Mouse (Mus musculus) brain, embryonic 14.5 days (tissue): Measurements from ENCODE around the gene Ndfip2.

Source experiments
- CTCF ChIP-seq: fragments of 200-500 bp; IDR thresholded peaks from 2 replicates; pipeline ENCODE4 v1.5.1; 2012; ENCODE audit warnings: inconsistent platforms, mild to moderate bottlenecking, moderate library complexity, borderline replicate concordance; ENCODE audit not compliant: insufficient read depth, insufficient read length; ENCODE audit errors: extremely low read depth
- POLR2A ChIP-seq: fragments of 200-500 bp; IDR thresholded peaks from 2 replicates; pipeline ENCODE4 v1.6.1; 2012; ENCODE audit warnings: mild to moderate bottlenecking, inconsistent platforms, borderline replicate concordance; ENCODE audit not compliant: poor library complexity, insufficient read depth, insufficient read length, severe bottlenecking; ENCODE audit errors: extremely low read depth

DNA sequence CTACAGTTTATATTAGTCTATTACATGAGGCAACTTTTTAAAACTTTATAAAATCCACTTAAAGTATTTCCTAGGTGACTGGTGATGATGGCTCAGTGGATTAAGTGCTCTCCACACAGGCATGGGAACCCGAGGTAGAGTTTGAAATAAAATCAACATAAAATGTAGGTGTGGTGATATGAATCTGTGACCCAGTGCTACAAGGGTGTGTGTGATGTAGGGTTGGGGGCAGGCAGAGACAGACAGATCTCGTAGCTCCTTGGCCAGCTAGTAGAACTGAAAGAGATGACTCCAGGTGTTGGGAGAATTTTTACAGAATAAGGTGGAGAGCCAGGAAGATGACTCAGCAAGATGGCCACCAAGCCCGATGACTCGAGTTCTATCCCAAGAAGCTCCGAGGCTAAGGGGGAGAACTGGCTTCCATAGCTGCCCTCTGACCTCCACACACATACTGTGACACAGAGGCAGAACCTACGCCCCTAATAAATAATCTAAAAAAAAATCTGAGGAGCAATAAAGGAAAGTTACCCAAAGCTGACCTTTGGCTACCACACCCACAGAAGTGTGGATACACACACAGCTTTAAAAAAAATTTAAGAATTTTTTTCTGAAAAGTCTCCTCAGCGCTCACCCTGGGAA is 14.4 kb upstream of the Ndfip2 start:
- no peak for TF ChIP-seq CTCF
- TF ChIP-seq POLR2A = no peak
